Mouse (Mus musculus) bone marrow macrophage, adult 2 months (primary cell): ENCODE measurements around the gene Pde3b. TPM values are rescaled to one million over a fixed set of nuclear protein-coding genes. Genes with fewer than 3 reads are reported as not detected.

Experiments
- H3K27ac ChIP-seq: 2 replicates; pipeline ENCODE4 v1.5.1; 2012; ENCODE audit warnings: low read depth, low read length; ENCODE audit not compliant: insufficient read depth
- H3K4me1 ChIP-seq: 2 replicates; pipeline ENCODE4 v1.6.1; 2012; ENCODE audit warnings: low read length; ENCODE audit not compliant: control insufficient read depth, insufficient read depth
- H3K4me3 ChIP-seq: 2 replicates; pipeline ENCODE4 v1.5.1; 2012; ENCODE audit warnings: mild to moderate bottlenecking, low read length, moderate library complexity; ENCODE audit not compliant: insufficient read depth
- CTCF ChIP-seq: IDR thresholded peaks from 2 replicates; pipeline ENCODE4 v1.5.1; 2012; ENCODE audit warnings: low read depth, mild to moderate bottlenecking, low read length, moderate library complexity
- POLR2A ChIP-seq: IDR thresholded peaks from 2 replicates; pipeline ENCODE4 v1.6.1; 2012; ENCODE audit warnings: mild to moderate bottlenecking, low read depth, low read length, borderline replicate concordance
- polyA plus RNA-seq: library from polyadenylated mRNA; stranded (reverse); fragments of >200 nt; gene quantifications from 2 replicates; pipeline ENCODE4 v1.2.4, GENCODE M21; 2012; ENCODE audit not compliant: missing spikeins, insufficient read depth, insufficient read length

The Pde3b gene
- polyA plus RNA-seq, 1 experiment = 18.4 TPM

DNA sequence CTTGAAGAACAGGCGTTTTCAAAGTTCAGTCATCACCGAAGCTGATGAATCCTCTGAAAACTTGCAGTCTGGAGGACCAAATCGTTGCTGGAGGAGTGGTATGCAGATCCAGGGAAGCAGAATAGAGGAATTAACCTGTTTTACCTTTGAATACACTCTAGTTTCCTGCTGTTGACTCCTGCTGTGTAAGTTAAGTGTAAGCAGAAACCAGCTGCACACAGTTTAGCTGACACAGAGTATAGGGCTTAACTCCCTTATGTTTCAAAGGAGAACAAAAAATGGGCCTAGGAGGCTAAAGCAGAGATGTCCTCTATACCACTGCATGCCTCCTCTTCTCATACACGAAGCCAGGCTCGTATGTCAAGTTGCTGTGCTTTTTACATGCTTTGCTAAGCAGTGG, 63.8 kb downstream of the Pde3b start:
- no peak overlapping the region for H3K4me3 ChIP-seq
- no peak for TF ChIP-seq CTCF
- peaks cover 10% of the 10 kb centered on the region for H3K4me1 ChIP-seq
- no peak overlapping the region for H3K27ac ChIP-seq

DNA sequence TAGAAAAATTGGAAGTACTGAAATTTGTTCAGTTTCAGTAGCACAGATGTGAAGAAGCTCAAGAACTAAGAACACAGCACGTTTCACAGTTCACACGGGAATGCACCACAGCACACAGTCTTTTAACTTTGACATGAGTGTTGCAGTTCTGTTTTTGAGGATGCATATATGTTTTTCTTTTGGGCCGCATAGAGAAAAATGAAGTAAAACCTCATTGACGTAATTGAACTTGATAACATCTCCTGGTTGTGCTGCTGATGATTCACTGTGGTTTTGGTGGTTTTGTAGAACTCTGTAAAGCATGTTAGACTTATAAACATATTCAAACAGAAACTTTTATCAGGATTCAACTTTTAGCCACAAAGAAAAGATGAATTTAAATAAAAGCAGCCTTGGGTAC, 64.7 kb downstream of the Pde3b start:
- no peak for TF ChIP-seq CTCF
- no peak for TF ChIP-seq POLR2A
- Histone ChIP-seq H3K4me1 (peaks cover 10% of the 10 kb centered on the region), H3K27ac (no peak overlapping the region), H3K4me3 (no peak overlapping the region)

DNA sequence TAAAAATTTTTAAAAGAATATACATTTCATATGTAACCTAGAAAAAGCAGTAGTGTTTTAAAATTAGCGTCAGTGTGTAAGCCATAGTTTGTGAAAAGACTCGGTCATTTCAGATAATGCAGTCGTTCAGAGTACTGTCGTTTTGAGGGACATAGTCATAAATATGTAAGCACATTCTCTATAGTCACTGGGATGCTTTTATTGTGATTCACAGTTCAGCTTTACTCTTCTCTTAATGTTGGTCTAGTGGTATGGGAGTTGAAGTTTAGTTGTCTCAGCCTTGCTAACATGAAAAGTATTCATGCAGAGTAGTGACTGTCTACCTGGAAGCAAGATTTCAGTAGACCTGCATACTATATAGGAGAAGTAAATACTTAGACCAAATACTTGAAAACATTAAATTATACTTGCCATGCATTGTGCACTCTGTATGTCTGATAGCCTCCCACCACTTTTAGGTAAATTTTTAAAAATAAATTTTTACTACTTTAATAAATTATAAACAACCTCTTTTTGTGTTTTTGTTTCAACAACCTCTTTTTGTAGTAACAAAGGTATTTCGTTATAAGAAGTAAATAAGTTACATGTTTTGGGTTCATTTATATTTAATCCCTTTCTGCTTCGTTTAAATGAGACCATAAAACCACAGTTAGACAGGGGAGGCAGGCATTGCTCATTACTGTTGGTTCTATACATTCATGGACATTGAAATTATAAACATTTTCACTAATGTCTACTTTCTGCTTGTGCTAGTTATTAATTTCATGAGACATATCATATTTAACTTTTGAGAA, 65.3 kb downstream of the Pde3b start:
- TF ChIP-seq CTCF = no peak
- TF ChIP-seq POLR2A = no peak
- Histone ChIP-seq H3K27ac (no peak overlapping the region), H3K4me3 (no peak overlapping the region), H3K4me1 (peaks cover 10% of the 10 kb centered on the region)

DNA sequence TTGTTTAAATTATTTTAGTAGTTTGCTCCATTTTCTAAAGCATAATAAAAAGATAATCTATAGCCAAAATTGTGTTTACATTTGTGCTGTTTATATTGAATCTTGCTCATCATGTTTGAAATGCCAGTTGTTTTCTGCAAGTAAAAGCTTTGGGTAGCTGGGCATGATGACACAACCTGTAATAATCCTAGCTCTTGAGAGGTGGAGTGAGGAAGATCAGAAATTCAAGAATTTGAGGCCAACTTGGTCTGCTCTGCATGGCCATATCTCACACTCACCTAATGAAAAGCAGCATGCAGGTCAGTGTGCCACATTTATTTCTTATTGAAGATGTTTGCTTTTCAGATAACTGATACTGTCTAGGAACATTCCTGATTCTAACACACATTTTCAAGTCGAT, 65.9 kb downstream of the Pde3b start:
- peaks cover 10% of the 10 kb centered on the region for H3K4me1 ChIP-seq
- H3K27ac ChIP-seq = no peak overlapping the region
- no peak overlapping the region for H3K4me3 ChIP-seq
- no peak for TF ChIP-seq POLR2A

DNA sequence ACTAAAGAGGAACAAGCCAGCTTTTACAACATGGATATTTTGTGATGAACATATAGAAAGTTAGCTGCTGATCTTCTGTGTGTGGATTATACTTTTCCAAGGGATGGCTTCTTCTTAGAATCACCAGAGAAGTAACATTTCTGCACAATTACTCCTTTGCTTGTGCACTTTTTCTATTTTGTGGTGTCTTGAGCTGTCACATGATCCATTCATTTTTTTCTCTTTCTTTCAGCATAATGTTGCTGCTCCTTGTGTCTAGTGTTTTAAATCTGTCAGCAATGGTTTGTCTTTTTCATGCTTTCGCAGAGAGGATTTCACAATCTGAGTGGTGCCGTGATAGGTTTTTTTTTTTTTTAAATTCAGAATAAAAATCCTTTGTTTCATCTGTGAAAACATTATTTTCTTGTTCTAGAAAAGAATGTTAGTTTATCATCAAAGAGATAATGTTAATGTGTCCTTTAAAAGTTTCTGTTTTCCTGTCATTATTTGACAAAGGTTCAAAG, 66.4 kb downstream of the Pde3b start:
- peaks cover 10% of the 10 kb centered on the region for H3K4me1 ChIP-seq
- H3K4me3 ChIP-seq = no peak overlapping the region
- TF ChIP-seq CTCF = no peak
- no peak for TF ChIP-seq POLR2A
- H3K27ac ChIP-seq = no peak overlapping the region

DNA sequence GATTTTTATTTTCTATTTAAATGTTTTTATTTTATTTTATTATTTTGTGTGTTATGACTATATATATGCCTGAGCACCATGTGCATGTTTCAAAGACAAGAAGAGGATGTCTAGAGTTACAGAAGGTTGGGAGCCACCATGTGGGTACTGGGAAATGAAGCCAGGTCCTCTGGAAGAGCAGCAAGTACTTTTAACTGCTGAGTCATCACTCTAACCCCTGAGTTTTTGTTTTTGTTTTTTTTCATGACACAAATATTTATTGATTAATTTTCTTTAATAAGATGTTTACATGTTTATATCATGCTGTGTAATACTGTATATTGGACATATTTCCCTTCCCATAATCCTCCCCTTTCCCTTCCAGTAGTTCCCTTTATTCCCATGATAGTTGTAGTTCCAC, 77.5 kb downstream of the Pde3b start:
- H3K27ac ChIP-seq = no peak overlapping the region
- TF ChIP-seq CTCF (no peak), POLR2A (no peak)
- no peak overlapping the region for H3K4me3 ChIP-seq
- no peaks in the 10 kb centered on the region for H3K4me1 ChIP-seq

DNA sequence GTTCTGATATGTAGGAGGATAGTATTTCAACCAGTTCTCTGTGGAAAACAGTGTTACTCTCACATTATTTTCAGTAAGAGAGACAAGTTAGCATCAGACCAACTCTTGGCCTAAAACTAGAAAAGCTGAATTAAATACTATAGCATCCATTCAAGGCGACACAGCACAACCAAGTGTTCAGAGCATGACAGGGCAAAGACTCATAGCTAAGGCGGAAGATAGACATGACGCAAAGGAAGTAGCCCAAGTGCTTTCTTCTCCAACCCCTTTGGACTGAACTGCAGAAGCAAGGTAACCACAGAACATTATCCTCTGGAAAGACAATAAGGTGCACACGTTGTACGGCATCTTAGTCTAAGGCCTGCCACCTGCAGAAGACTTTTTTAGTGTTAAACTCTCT, 79.0 kb downstream of the Pde3b start:
- TF ChIP-seq POLR2A = no peak
- no peak for TF ChIP-seq CTCF
- Histone ChIP-seq H3K4me1 (no peaks in the 10 kb centered on the region), H3K27ac (no peak overlapping the region), H3K4me3 (no peak overlapping the region)

DNA sequence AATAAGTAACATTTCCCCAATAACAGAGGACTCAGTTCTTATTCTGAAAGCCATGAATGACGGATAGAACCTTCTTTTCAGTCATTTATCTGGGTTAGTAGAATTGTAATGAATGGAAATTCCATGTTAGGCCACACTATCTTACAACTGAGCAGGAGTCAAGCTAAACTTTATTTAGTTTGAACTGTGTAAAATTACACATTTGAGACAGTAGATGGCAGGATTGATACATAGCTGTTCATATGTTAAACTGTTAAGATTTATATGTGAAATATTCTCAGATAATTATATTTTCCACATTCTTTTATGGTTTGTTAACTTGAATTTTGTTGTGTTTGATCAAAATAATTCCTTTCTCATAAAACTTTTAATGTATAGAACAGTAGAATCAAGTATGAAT, 84.2 kb downstream of the Pde3b start:
- H3K27ac ChIP-seq = no peak overlapping the region
- TF ChIP-seq CTCF = no peak
- H3K4me3 ChIP-seq = no peak overlapping the region
- no peaks in the 10 kb centered on the region for H3K4me1 ChIP-seq

DNA sequence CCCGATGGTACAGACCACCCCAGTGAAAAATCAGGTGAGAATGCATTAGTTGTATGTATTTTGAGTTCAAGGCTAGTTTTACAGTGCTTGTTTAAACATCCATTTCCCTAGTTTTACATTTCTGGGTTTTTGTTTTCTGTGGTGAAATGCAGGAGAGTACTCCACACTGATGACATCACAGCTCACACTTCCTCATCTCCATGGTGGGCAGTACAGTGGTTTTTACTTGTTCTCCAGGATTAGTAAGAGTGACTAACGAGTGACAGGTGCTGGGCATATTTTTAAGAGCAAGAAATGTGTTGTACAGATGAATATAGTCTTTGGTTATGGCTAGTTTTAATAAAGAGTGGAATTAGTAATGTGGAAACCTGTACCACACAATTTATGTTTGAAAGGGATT, 93.8 kb downstream of the Pde3b start:
- no peak overlapping the region for H3K27ac ChIP-seq
- H3K4me3 ChIP-seq = no peak overlapping the region
- no peak for TF ChIP-seq CTCF
- no peak for TF ChIP-seq POLR2A
- H3K4me1 ChIP-seq = no peaks in the 10 kb centered on the region

DNA sequence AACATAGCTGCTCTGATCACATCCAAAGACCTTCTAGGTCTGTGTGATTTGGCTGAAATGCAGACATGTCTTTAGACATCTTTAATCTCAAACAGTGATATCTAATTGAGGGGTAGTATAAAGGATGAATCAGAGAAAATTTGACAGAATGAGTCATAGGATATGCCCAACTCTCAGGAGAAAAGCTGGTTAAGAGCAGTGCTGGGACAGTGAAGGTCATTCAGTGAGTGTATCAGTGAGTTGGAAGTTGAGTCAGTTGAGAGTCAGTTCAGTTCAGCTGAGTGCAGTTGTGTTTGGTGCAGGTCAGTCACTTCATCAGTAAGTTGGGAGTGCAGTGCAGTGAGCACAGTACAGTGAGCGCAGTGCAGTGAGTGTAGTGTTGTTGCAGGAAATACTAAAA, 105.0 kb downstream of the Pde3b start:
- no peak for TF ChIP-seq CTCF
- no peak for TF ChIP-seq POLR2A
- Histone ChIP-seq H3K4me1 (no peaks in the 10 kb centered on the region), H3K4me3 (no peak overlapping the region), H3K27ac (no peak overlapping the region)

DNA sequence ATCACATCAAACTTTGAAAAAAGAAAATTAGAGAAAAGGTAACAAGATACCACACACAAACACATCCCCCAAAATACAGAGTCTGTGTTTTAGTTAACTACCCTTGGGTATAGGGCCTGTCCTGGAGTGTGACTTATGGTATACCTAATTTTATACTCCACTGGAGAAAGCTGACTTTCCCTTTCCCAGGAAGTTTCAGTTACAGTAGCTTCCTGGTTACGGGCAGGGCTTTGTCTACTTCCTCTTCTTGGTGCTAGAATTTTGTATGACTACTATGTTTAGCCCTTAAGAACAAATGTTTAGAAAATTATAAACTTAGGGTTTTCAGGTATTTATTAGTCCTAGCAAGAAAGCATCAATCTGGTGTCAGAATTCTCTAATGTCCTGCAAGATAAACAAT, 111.2 kb downstream of the Pde3b start:
- TF ChIP-seq CTCF = no peak
- no peak for TF ChIP-seq POLR2A
- no peak overlapping the region for H3K27ac ChIP-seq
- H3K4me3 ChIP-seq = no peak overlapping the region
- peaks cover 12% of the 10 kb centered on the region for H3K4me1 ChIP-seq
